Mouse (Mus musculus) forebrain, embryonic 14.5 days (tissue): ENCODE results near the gene Epc2. TPM values are rescaled to one million over a fixed set of nuclear protein-coding genes. Genes with fewer than 3 reads are reported as not detected.
A peak's percentile ranks its signal among the peaks of the same experiment; 100 is the strongest.

Experiments used
- ATAC-seq: fragments of 200-750 bp; cut with Nextera tagmentation; 2 replicates; pipeline ENCODE4 v1.8.0; 2017; ENCODE audit warnings: mild to moderate bottlenecking, moderate library complexity
- DNase-seq: peaks from one replicate; pipeline ENCODE4 v3.0.0-alpha.2; 2015; ENCODE audit warnings: low spot score
- H3K27ac ChIP-seq: fragments of 300-500 bp; sonication (generic); 2 replicates; pipeline ENCODE4 v1.5.1; 2014; ENCODE audit warnings: low read depth, mild to moderate bottlenecking, control low read depth, low read length, moderate library complexity
- H3K27me3 ChIP-seq: fragments of 300-500 bp; sonication (generic); replicated peaks from 2 replicates; pipeline ENCODE4 v1.6.1; 2014; ENCODE audit warnings: low read length, control low read depth, mixed read lengths; ENCODE audit not compliant: control insufficient read depth, insufficient read depth
- H3K36me3 ChIP-seq: fragments of 300-500 bp; sonication (generic); 2 replicates; pipeline ENCODE4 v1.6.1; 2014; ENCODE audit warnings: low read length, control low read depth; ENCODE audit not compliant: control insufficient read depth, insufficient read depth
- H3K4me1 ChIP-seq: fragments of 300-500 bp; sonication (generic); 2 replicates; pipeline ENCODE4 v1.6.1; 2014; ENCODE audit warnings: antibody characterized with exemption, low read length, control low read depth; ENCODE audit not compliant: control insufficient read depth, insufficient read depth
- H3K4me2 ChIP-seq: fragments of 300-500 bp; sonication (generic); 2 replicates; pipeline ENCODE4 v1.6.1; 2014; ENCODE audit warnings: mild to moderate bottlenecking, control low read depth, low read length
- H3K4me3 ChIP-seq: fragments of 300-500 bp; sonication (generic); 2 replicates; pipeline ENCODE4 v1.5.1; 2014; ENCODE audit warnings: low read depth, low read length, control low read depth
- H3K9ac ChIP-seq: fragments of 300-500 bp; sonication (generic); 2 replicates; pipeline ENCODE4 v1.6.1; 2014; ENCODE audit warnings: mild to moderate bottlenecking, low read length, control low read depth, moderate library complexity
- H3K9me3 ChIP-seq: fragments of 300-500 bp; sonication (generic); replicated peaks from 2 replicates; pipeline ENCODE4 v1.6.1; 2016; ENCODE audit warnings: low read length, control low read depth, mixed read lengths; ENCODE audit not compliant: control insufficient read depth
- WGBS: fragments of 180-500 bp; shearing (Covaris S2); extraction: QIAGEN DNeasy Blood & Tissue Kit; methylation state at CpG from one replicate; pipeline ENCODE4 v1.1.7; 2014; 5-methylcytosine and 5-hydroxymethylcytosine counted together
- polyA plus RNA-seq: library from polyadenylated mRNA; unstranded; fragments of >200 nt; fragmentation: Nextera tagmentation; extraction: Ambion mirVana; gene quantifications from 2 replicates; pipeline ENCODE4 v1.2.1, GENCODE M21; 2014

The Epc2 gene
- polyA plus RNA-seq, 1 experiment from 2014 or later = 20.7 TPM

DNA sequence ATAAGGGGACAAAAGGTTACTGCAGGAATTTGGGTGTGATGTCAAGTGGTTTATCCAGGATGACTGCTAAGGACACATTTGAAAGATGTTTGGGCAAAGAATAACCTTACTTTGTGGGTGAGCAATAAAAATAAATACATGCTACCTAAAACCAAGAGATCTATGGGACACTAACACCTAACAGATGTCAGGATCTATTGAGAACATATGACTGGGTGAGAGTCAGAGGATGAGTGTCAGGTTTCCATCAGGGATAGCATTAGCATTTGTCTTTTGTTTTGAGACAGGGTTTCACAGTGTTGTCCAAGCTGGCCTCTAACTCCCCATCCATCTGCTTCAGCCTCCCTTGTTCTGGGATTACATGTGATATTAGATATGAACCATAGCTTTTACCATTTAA is 141.6 kb downstream of the Epc2 start:
- no peaks in the 10 kb centered on the region for H3K9me3 ChIP-seq

DNA sequence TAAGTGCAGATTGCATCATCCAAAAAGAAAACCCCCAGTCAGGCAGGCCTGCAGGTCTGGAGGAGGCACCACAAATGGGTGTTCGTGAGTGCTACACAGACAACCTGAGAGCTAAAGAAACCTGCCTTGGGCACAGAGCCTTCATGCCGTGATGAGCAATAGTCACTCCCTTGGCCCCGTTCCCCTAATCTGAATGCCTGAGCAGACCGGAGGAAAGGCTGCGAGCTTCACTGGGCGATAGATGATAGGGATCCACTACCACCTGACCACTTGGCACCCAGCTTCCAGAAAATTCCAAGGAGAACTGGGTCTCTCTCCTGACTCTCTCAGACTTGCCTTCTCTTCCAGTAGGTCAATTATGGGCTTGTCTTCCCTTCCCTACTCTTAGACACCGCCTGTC is 143.6 kb downstream of the Epc2 start:
- ATAC-seq (no peak), DNase-seq (no peak)
- Histone ChIP-seq H3K9ac (no peak overlapping the region), H3K27me3 (no peaks in the 10 kb centered on the region), H3K4me3 (no peak overlapping the region), H3K27ac (no peak overlapping the region), H3K4me2 (no peak overlapping the region), H3K4me1 (no peaks in the 10 kb centered on the region; the same call in none of the 2 replicates), H3K9me3 (no peaks in the 10 kb centered on the region), H3K36me3 (no peaks in the 10 kb centered on the region)
- 78% methylated on average over 7 of the region's 7 CpGs for WGBS

More for the DNA sequence above, 141.6 kb downstream of the Epc2 start:
- Histone ChIP-seq H3K27me3 (no peaks in the 10 kb centered on the region), H3K9ac (no peak overlapping the region), H3K36me3 (no peaks in the 10 kb centered on the region), H3K4me2 (no peak overlapping the region), H3K4me3 (no peak overlapping the region), H3K4me1 (no peaks in the 10 kb centered on the region), H3K27ac (no peak overlapping the region)
- DNase-seq (no peak), ATAC-seq (no peak)

DNA sequence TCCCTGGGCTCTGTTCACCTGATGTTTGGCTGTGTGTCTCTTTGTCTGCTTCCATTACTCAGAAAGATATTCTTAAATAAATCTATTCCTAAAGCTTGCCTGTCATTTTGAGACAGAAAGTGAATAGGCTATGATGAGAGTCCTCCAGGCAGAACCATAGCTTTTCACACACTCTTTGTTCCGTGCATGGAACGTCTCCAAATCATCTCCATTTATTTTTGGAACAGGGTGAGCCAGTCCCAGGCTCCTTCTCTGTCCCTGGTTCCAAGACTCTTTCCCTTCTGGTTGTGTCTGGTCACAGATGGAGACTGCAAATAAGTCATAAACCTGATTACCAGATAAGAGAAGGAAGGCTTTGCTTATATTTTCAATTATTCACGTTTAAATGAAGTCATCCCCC is 145.0 kb downstream of the Epc2 start:
- Histone ChIP-seq H3K4me3 (no peak overlapping the region), H3K27me3 (no peaks in the 10 kb centered on the region), H3K9me3 (no peaks in the 10 kb centered on the region), H3K9ac (no peak overlapping the region), H3K36me3 (no peaks in the 10 kb centered on the region), H3K4me2 (no peak overlapping the region), H3K27ac (no peak overlapping the region), H3K4me1 (peaks cover 3% of the 10 kb centered on the region)
- no peak for ATAC-seq
- no peak for DNase-seq
- 77% methylated on average over 3 of the region's 3 CpGs for WGBS

DNA sequence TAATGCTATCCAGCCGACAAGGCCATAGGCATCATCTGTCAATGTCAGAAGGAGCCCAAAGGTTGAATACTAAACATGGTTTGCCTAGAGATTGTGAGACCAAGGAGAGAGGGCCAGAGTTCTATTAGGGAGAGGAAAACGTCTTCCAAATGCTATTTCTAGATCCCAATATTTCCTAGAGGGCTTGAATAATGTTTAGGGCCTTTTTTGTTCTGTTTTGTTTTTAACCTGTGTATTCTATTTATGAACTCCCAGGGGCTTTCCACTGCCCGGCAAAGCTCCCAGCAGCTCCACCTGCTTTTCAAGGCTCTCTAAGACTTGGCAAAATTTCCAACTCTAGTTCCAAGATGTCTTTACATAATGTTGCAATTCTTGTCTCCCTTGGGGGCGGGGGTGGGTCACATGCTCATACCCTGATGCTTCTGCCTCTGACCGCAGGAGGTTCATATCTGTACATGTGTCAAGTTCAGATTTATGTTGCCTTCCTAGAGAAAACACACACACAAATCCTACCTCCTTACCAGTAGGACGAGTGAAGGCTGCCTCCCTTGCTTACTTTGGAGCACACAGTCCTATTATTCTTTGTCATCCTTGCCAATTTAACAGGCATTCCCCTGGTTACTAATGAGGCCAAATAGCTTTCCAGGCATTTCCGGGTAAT is 148.9 kb downstream of the Epc2 start:
- 29% methylated on average over 7 of the region's 7 CpGs for WGBS

More for the DNA sequence above, 148.9 kb downstream of the Epc2 start:
- ATAC-seq (peak; percentile 64), DNase-seq (peak; percentile 68)
- Histone ChIP-seq H3K4me1 (peaks cover 10% of the 10 kb centered on the region), H3K9me3 (no peaks in the 10 kb centered on the region), H3K9ac (no peak overlapping the region), H3K4me2 (no peak overlapping the region), H3K27ac (peak overlapping the region; percentile 4; the same call in 1 of the 2 replicates), H3K27me3 (no peaks in the 10 kb centered on the region), H3K4me3 (no peak overlapping the region), H3K36me3 (no peaks in the 10 kb centered on the region)

Other genes starting within 250 kb of the Epc2 start
- 148 and 170 TPM in 2 replicates for gene Kif5c, start 167.8 kb downstream of the Epc2 start, polyA plus RNA-seq